Mouse (Mus musculus) granulocyte monocyte progenitor cell, adult 5-6 weeks (primary cell): ENCODE measurements around the gene Gm17606. TPM values are rescaled to one million over a fixed set of nuclear protein-coding genes. Genes with fewer than 3 reads are reported as not detected.

Experiments used
- ATAC-seq: replicated peaks from 2 replicates; pipeline ENCODE4 v1.8.0; 2016; ENCODE audit warnings: mild to moderate bottlenecking, moderate TSS enrichment, inconsistent platforms; ENCODE audit not compliant: poor library complexity, severe bottlenecking
- total RNA-seq, 2 experiments: library from RNA; stranded (forward) in 1 of 2; stranded (reverse) in 1 of 2; fragments of 200-712, 200-1000 nt in 1 of 2; fragments of >200 nt in 1 of 2; fragmentation: Nextera tagmentation in 1 of 2; gene quantifications; 2 replicates each; pipeline ENCODE4 v1.2.3; 2014 to 2017

The Gm17606 gene
- total RNA-seq, 2 experiments from 2014 or later = not detected

- no peak for ATAC-seq
These were observed 12.0 kb downstream of the Gm17606 start for GRCm38 (mm10) chr14:54652787-54653186.

- ATAC-seq = peak; percentile 89
These were observed 12.7 kb downstream of the Gm17606 start for GRCm38 (mm10) chr14:54653496-54653895.

DNA sequence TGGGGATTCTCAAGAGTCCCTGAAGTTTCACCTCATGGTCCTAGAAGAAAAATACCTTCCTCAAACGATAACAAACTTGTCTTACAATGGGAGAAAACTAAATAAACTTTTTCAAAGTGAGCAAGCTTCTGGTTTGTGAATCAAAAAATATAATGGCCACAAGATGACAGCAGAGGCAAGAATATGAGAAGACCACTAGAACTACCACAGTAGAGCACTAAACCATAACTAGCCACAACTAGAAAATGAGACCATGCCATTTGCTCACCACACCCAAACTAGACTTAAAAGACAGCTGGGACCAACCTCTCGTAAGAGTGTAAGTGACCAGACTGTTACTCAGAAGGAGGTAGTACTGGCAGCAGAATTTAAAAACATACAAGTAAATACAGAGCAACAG is 19.3 kb downstream of the Gm17606 start:
- no peak for ATAC-seq

- no peak for ATAC-seq
These were observed 23.9 kb downstream of the Gm17606 start for GRCm38 (mm10) chr14:54664477-54665222.

DNA sequence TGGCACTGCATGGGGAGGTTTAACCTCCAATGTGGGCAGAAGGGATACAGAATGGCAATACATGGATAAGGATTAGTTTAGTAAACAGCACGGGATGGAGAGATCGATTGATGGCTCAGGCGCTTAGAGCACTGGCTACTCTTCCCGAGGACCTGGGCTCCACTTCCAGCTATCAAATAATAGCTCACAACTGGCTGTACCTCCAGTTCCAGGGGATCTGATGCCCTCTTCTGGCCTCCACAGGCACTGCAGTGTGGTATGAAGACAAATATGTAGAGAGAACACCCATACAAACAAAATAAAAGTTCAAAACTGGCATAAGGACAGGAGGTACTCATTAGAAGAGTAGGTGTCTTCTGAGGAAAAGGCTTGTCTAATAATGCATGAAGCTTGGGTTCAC is 28.6 kb downstream of the Gm17606 start:
- ATAC-seq = peak; percentile 66

DNA sequence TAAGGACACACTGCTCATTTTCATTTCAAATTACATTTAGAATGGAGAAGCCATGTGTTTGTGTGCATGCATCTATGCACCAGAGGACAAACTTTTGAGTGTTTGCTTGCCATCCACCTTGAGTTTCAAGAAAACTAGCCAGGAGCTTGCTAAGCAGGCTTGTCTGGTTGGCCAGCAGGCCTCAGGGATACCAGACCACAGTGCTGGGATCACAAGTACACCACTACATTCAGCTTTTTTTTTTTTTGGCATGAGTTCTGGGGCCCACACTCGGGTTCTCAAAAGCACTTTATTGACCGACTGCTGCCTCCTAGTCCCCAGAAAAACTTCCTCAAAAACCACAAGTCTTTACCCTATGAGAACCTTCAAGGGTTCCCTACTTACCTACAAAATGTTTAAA is 33.6 kb downstream of the Gm17606 start:
- ATAC-seq = no peak

GRCm38 (mm10) chr14:54676290-54676689 is 35.5 kb downstream of the Gm17606 start:
- ATAC-seq = no peak

DNA sequence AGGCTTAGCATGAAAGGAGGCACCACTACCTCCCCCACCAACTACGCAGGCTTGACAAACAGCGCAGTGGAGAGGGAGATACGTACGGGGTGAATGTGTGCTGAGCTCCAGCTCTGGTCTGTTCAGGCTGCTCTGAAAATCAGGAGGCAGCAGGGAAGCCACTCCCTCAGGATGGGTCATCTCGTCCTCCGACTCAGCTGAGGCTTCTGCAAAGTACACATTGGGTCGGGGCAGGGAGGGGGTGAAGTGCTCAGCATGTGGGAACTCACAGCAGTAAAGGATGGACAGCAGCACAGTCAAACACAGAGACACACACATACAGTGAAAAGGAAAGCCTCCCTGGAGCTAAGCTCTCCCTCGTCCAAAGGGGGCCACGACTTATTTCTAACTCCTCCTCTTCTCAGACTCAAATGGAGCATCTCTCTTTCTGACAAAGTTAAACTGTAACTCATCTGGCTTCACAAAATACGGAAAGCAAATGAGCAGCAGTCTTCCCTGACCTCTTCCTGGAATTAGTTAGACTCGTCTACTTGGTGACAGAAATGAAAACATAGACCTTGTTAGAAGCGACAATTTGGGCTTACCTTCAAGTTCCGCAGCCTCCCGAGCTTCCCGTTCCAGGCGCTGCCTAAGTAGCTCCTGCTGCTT is 38.0 kb downstream of the Gm17606 start:
- no peak for ATAC-seq

DNA sequence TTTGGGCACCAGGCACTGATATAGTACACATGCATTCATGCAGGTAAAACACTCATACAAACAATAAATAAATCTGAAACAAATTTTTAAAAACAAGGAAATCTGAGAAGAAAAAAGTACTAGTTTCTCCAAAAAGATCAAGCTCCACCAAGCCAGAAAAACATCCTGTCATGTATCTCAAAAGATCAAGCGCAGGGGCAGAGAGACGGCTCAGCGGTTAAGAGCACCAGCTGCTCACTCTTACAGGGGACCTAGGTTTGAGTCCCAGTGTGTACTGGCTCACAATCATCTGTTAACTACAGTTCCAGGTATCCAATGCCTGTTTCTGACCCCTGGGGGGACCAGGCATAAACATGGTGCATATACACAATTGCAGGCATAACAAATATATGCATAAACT is 41.6 kb downstream of the Gm17606 start:
- ATAC-seq = no peak

- ATAC-seq = peak; percentile 26
These were observed 44.7 kb downstream of the Gm17606 start for GRCm38 (mm10) chr14:54685471-54685870.

- peak; percentile 69 for ATAC-seq
These were observed 45.3 kb downstream of the Gm17606 start, which contains the start of gene 1700123O20Rik for GRCm38 (mm10) chr14:54686063-54686521. Gene 1700123O20Rik, plus strand, starts transcription at chr14:54686216.

GRCm38 (mm10) chr14:54686522-54687143 is 45.9 kb downstream of the Gm17606 start, which contains the start of gene Acin1:
Gene Acin1, minus strand, starts transcription at chr14:54686931.
- peak; percentile 79 for ATAC-seq

- no peak for ATAC-seq
These were observed 46.5 kb downstream of the Gm17606 start for GRCm38 (mm10) chr14:54687251-54687650.

GRCm38 (mm10) chr14:54695042-54695441 is 54.3 kb downstream of the Gm17606 start:
- peak; percentile 20; the same call in 1 of the 2 replicates for ATAC-seq

DNA sequence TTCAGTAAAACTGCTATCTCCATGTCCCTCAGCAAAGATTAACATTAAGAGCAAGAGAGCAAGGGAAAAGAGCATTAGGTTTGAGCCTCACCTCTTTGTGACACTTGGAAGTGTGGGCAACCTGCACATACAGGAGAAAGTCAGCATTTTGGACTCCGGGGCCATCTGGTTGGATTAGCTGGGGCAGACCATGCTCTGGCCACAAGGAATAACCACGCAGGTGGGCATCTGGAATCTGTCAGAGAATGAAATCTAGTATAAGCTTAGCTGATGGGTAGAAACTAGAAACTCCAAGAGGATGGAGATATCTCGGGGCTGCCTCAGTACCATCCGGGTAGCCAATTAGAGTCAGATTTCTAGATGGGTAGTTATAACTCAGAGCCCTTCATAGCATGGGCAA is 56.0 kb downstream of the Gm17606 start:
- no peak for ATAC-seq

Other genes starting within 250 kb of the Gm17606 start
- 10.3 and 10.7 TPM in 2 replicates for gene Slc7a7, start 223.2 kb upstream of the Gm17606 start, total RNA-seq (2014; fragmentation: Nextera tagmentation)
- 3.0 and 3.1 TPM in 2 replicates for gene Slc7a7, start 223.2 kb upstream of the Gm17606 start, total RNA-seq (2017)
- 63.7 and 100 TPM in 2 replicates for gene Mrpl52, start 214.0 kb upstream of the Gm17606 start, total RNA-seq (2014; fragmentation: Nextera tagmentation)
- 34.0 and 40.1 TPM in 2 replicates for gene Mrpl52, start 214.0 kb upstream of the Gm17606 start, total RNA-seq (2017)
- not detected in 2 replicates for gene Mmp14, start 209.3 kb upstream of the Gm17606 start, total RNA-seq (2014; fragmentation: Nextera tagmentation)
- gene Mmp14, start 209.3 kb upstream of the Gm17606 start, total RNA-seq (2017) = not detected in 2 replicates
- gene Lrp10, start 176.8 kb upstream of the Gm17606 start, total RNA-seq (2014; fragmentation: Nextera tagmentation) = 37.3 and 41.5 TPM in 2 replicates
- gene Lrp10, start 176.8 kb upstream of the Gm17606 start, total RNA-seq (2017) = 20.0 and 23.7 TPM in 2 replicates
- gene Rem2, start 164.9 kb upstream of the Gm17606 start, total RNA-seq (2014; fragmentation: Nextera tagmentation) = not detected in 2 replicates
- gene Rem2, start 164.9 kb upstream of the Gm17606 start, total RNA-seq (2017) = not detected in 2 replicates
- gene Prmt5, start 123.4 kb upstream of the Gm17606 start, total RNA-seq (2014; fragmentation: Nextera tagmentation) = 69.5 and 89.4 TPM in 2 replicates
- 57.4 and 68.2 TPM in 2 replicates for gene Prmt5, start 123.4 kb upstream of the Gm17606 start, total RNA-seq (2017)
- 70.3 and 79.6 TPM in 2 replicates for gene Haus4, start 86.3 kb upstream of the Gm17606 start, total RNA-seq (2014; fragmentation: Nextera tagmentation)
- gene Haus4, start 86.3 kb upstream of the Gm17606 start, total RNA-seq (2017) = 85.8 and 93.8 TPM in 2 replicates
- 0.77 and 1.0 TPM in 2 replicates for gene Ajuba, start 63.4 kb upstream of the Gm17606 start, total RNA-seq (2014; fragmentation: Nextera tagmentation)
- gene Ajuba, start 63.4 kb upstream of the Gm17606 start, total RNA-seq (2017) = 1.2 and 2.1 TPM in 2 replicates
- gene 4931414P19Rik, start 35.0 kb upstream of the Gm17606 start, total RNA-seq (2014; fragmentation: Nextera tagmentation) = 5.8 and 9.9 TPM in 2 replicates
- 3.6 and 4.3 TPM in 2 replicates for gene 4931414P19Rik, start 35.0 kb upstream of the Gm17606 start, total RNA-seq (2017)
- gene Psmb5, start 22.9 kb upstream of the Gm17606 start, total RNA-seq (2014; fragmentation: Nextera tagmentation) = 237 and 287 TPM in 2 replicates
- gene Psmb5, start 22.9 kb upstream of the Gm17606 start, total RNA-seq (2017) = 63.3 and 69.9 TPM in 2 replicates
- 0.09 TPM in 1 of 2 replicates, not detected in the other for gene Psmb11, start 19.5 kb upstream of the Gm17606 start, total RNA-seq (2014; fragmentation: Nextera tagmentation)
- gene Psmb11, start 19.5 kb upstream of the Gm17606 start, total RNA-seq (2017) = not detected in 2 replicates
- gene Cdh24, start 412 bp downstream of the Gm17606 start, total RNA-seq (2014; fragmentation: Nextera tagmentation) = 0.54 and 1.4 TPM in 2 replicates
- gene Cdh24, start 412 bp downstream of the Gm17606 start, total RNA-seq (2017) = 0.39 and 0.41 TPM in 2 replicates
- gene 1700123O20Rik, start 45.3 kb downstream of the Gm17606 start, total RNA-seq (2014; fragmentation: Nextera tagmentation) = 44.3 and 69.7 TPM in 2 replicates
- 42.2 and 50.0 TPM in 2 replicates for gene 1700123O20Rik, start 45.3 kb downstream of the Gm17606 start, total RNA-seq (2017)
- 236 and 252 TPM in 2 replicates for gene Acin1, start 46.0 kb downstream of the Gm17606 start, total RNA-seq (2014; fragmentation: Nextera tagmentation)
- 198 and 208 TPM in 2 replicates for gene Acin1, start 46.0 kb downstream of the Gm17606 start, total RNA-seq (2017)
- gene Gm29776, start 57.9 kb downstream of the Gm17606 start, total RNA-seq (2014; fragmentation: Nextera tagmentation) = 0.15 TPM in 1 of 2 replicates, not detected in the other
- gene Gm29776, start 57.9 kb downstream of the Gm17606 start, total RNA-seq (2017) = 0.22 TPM in 1 of 2 replicates, not detected in the other
- gene Cebpe, start 71.2 kb downstream of the Gm17606 start, total RNA-seq (2014; fragmentation: Nextera tagmentation) = 23.1 and 45.9 TPM in 2 replicates
- gene Cebpe, start 71.2 kb downstream of the Gm17606 start, total RNA-seq (2017) = 57.2 and 63.7 TPM in 2 replicates
- 7.6 and 8.3 TPM in 2 replicates for gene Slc7a8, start 141.0 kb downstream of the Gm17606 start, total RNA-seq (2014; fragmentation: Nextera tagmentation)
- gene Slc7a8, start 141.0 kb downstream of the Gm17606 start, total RNA-seq (2017) = 2.0 and 3.2 TPM in 2 replicates
- not detected in 2 replicates for gene Rnf212b, start 173.2 kb downstream of the Gm17606 start, total RNA-seq (2014; fragmentation: Nextera tagmentation)
- gene Rnf212b, start 173.2 kb downstream of the Gm17606 start, total RNA-seq (2017) = not detected in 2 replicates
- gene Homez, start 230.0 kb downstream of the Gm17606 start, total RNA-seq (2014; fragmentation: Nextera tagmentation) = 14.3 and 19.1 TPM in 2 replicates
- gene Homez, start 230.0 kb downstream of the Gm17606 start, total RNA-seq (2017) = 8.4 and 8.7 TPM in 2 replicates
- gene Ppp1r3e, start 236.6 kb downstream of the Gm17606 start, total RNA-seq (2014; fragmentation: Nextera tagmentation) = 12.2 and 21.1 TPM in 2 replicates
- gene Ppp1r3e, start 236.6 kb downstream of the Gm17606 start, total RNA-seq (2017) = 2.5 and 2.9 TPM in 2 replicates
- 9.4 and 13.5 TPM in 2 replicates for gene Bcl2l2, start 242.4 kb downstream of the Gm17606 start, total RNA-seq (2014; fragmentation: Nextera tagmentation)
- 9.9 and 10.9 TPM in 2 replicates for gene Bcl2l2, start 242.4 kb downstream of the Gm17606 start, total RNA-seq (2017)
- gene Gm20521, start 242.5 kb downstream of the Gm17606 start, total RNA-seq (2014; fragmentation: Nextera tagmentation) = not detected in 2 replicates
- not detected in 2 replicates for gene Gm20521, start 242.5 kb downstream of the Gm17606 start, total RNA-seq (2017)